Mouse (Mus musculus) layer of hippocampus, adult 18-20 months (tissue): ENCODE measurements around the gene Pam. TPM values are rescaled to one million over a fixed set of nuclear protein-coding genes. Genes with fewer than 3 reads are reported as not detected.
A peak's percentile ranks its signal among the peaks of the same experiment; 100 is the strongest.

Source experiments
- DNase-seq, 2 experiments: peaks; one replicate each; pipeline ENCODE4 v3.0.0; 2022; ENCODE audit warnings: low spot score in 2 of 2
- total RNA-seq, 2 experiments: library from RNA; stranded (reverse); gene quantifications; 2 replicates each; pipeline ENCODE4 v1.2.3; 2021

Gene Pam
- total RNA-seq, 2 experiments from 2014 or later = 188 to 199 TPM

- DNase-seq = no peak
Observed at GRCm38 (mm10) chr1:97843220-97843992, 252.0 kb downstream of the Pam start.

DNA sequence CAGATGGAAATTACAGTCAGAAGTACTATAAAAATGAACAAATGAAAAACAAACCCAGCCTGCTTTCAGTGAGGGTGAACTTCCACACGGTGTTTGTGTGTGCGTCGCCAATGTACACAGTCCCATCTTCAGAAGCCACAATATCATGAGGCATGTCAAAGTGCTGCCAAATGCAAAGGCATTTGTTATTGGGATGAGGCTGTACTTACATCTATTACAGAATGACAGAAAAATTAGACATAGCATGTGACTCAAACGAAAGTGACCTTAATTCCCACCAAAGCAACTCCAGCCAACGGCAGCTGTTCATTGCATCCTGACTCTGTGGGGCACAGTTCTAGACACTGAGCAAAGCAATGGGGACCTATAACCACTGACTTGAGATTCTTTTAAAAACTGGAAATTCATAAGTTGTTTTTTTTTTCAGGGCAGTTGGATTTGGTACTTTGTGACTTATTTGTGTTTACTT lies 261.1 kb downstream of the Pam start:
- DNase-seq = no peak

DNA sequence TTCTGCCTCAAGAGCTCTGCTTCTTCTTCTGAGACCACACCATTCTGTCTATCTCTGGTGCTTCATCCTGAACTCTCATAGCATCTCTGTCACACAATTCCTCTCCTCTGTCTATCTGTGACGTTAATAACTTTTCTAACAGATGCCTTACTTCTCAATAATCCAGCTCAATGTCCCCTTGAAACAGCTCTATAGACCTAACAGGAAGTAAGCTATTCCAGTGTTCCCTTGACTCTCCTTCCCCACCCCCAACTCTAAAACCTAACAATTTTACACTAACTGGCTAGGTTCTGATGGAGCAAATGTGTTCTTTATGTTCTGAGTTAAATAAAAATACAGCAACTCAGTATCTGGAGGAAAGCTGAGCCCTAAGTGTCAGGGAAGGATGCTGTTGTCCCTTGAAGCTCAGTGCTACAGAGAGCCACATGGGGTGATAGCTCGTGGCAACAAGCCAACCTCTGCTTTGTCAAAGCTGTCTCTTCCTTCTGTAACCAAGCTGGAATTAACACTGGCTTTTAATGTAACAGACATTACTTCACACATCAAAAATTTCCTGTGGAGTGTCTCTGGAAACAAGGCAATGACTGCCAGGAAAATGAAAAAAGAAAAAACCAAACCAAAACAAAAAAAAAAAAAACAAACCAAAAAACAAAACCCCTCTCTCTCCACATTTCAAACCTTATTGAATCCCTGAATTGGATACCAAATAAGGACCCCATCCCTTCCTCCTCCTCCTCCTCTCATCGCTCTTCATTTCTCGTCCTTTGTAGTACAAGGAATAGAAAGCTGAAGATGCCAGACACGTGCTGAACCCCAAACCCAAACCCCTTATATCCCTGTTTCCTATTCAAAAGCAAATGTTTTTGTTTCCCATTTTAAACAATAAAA lies 261.7 kb downstream of the Pam start:
- peak; percentile 19 to 60 for DNase-seq

DNA sequence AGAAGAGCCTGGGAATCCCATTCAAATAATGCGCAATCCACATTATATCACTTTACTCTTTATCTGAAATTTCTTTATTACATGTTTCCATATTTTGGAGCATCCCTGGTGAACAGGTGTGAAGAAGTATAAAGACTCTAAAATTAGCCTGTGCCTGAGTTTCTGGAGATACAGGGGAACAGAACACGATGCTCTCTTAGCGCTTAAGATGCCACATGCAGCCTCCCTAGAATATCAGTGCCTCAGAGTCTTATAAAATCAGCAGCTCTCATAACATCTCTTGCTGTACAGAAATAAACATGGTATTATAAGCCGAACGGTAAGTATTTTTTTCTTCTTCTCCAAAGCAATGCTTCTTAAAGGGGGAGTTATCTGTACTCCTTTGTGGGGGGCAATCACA lies 267.4 kb downstream of the Pam start:
- DNase-seq = no peak

DNA sequence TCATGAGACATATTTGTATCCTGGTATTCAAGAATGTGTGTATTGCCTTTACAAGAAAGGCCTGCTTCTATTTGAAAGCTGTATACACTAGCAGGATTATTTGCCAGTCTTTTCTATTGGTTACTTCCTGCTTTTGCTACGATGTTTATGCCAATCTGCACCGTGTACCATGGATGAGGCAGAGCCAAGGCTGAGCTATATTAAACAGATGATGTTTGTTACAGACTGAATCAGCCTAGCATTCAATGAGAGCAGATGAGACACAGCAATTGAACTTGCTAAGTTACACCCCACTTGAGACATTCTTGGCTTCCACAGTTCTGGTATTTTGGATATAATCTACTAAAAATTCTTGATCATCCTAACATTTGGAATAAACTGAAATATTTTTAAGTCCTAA lies 267.9 kb downstream of the Pam start:
- DNase-seq = peak in 1 of 2 experiments; percentile 59

DNA sequence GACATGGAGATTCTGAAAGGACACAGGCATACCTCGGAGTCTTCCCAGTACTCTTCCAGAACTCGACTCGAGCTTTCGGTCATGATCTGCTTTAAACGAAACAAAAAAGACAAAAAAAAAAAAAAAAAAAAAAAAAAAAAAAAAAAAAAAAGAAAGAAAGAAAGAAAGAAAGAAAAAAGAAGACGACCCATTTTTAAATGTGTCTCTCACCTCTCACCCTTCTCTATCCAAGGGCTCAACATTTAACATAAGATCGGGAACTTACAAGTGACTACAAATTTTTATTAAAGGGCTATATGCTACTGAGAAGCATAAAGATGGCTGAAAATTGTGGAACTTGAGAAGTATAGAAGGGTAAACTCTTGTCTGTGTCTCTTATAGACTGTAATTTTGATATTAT lies 272.5 kb downstream of the Pam start:
- no peak for DNase-seq

DNA sequence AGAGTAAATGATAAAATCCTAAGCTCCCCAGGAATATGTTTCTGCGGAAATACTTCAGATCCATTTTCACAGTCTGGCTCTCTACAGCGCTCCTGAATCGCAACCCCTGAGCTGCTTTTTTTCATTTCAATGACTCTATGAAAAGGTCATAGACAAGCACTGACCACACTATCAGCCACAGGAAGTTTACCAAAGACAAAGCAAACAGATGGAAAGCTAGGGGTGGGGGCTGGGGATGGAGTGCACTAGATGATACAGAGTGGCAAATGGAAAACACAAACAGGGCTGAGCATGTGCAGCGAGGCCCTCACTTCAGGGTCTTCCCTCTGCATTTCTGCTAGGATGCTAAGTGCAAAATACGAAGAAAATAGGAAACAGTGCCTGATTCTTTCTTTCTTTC lies 273.2 kb downstream of the Pam start:
- DNase-seq = no peak

- DNase-seq = no peak
Observed at GRCm38 (mm10) chr1:97821282-97821681, 274.2 kb downstream of the Pam start.

DNA sequence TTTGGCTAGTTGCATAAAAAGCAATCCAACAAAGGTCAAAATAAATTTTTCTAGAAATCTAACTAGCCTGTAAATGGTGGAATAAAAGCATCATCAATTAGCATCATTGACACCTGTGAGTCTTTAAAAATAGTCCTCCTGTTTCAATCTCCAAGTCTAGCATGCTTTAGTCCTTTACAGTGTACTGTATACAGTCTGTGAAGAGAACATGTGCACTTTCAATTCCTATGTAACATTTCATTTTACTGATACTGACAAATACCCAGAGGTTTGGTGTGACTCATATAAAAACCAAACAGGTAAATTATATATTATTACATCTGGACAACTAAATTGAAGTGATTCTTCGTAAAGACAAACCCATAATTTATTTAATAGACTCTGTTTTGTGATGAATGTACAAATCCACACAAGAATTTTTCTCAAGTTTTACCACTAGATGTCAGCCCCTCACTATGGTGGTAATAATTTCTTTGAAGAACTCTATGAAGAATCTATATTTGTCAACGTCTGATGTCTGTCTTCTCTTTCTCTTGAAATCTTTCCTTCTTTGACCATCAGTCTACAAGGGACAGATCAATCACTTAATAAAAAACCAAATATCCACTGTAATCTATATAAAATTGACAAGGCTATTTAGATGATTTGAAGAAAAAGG lies 286.1 kb downstream of the Pam start:
- DNase-seq = peak in 1 of 2 experiments; percentile 52

DNA sequence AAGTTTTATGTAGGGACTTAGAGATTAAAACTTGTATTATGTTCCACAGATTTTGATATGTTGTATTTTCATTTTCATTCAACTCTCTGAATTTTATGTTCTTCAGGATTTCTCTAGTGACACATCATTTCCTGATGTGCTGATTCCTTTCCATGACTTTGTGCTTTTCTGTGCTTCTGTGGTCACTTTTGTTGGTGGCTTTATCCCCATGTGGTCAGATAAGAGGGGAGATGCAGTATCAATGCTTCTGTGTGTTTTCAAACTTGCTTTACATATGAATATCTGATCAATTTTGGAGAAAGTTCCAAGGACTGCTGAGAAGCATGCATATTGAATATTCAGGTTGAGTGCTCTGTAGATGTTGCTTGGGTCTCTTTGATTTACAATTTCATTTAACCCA lies 290.9 kb downstream of the Pam start:
- no peak for DNase-seq

DNA sequence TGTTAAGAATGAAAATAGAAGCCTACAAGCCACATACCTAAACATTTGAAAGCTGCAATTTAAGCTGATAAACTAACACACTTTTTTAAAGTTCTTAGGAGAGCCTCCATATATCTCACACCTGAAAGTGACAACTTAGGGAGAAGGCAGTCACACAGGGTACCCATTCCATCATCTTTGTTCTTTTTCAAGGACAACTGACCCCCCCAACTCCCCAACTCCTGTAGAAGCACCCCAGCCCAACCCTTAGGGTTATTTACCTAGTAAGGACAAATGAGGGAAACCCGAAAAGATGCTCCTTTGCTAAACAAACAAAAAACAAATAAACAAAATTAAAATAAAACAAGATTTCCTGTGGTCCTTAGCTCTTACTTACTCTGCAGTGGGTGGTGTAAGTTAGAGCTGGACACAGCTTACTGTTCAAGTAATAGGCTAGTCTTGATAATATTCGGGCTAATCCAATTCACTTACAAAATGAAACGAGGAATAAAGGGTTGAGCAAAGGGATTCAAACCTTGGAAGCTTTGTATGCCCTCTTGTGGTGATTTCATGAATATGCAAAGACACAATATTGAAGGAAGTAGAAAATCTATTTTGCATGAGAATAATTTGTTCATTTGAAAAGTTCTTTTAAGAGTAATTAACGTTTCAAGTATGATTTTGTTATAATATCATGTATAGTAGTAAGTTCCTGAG lies 293.1 kb downstream of the Pam start:
- DNase-seq = peak in 1 of 2 experiments; percentile 7

DNA sequence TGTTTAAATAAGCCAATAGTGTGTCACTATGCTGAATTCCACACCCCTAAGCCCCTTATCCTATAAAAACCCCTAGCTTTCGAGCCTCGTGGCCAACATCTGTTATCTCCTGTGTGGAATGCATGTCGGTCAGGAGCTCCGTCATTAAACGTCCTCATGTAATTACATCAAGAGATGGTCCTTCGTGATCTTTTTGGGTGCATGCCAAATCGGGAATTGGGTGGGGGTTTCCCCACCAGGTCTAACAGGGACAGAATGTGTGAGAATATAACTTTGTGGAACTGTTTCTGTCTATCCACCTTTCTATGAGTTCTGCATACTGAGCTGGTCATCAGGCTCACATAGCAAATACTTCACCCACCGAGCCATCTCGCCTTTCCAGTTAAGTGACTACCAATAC lies 299.5 kb downstream of the Pam start:
- DNase-seq = no peak

- no peak for DNase-seq
Observed at GRCm38 (mm10) chr1:97794110-97794509, 301.3 kb downstream of the Pam start.

- DNase-seq = no peak
Observed at GRCm38 (mm10) chr1:97788490-97788889, 307.0 kb downstream of the Pam start.

DNA sequence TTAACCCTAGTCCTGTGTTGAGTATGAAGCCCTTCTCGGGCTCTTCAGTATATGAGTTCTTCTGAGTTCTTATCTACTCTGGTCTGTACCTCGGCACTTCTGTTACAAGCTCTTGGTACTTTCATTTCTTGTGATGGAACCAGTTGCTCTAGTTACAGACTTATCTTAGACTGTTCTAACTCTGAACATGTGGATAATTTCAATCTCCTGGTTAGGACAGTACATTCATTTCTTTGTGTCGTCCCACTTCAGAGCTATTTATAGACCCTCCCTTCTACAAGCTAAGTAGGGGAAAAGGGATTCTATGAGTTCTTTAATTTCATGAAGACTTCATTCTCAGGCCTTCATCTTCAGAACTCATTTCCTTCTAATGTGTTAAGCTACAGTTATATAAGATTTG lies 307.8 kb downstream of the Pam start:
- no peak for DNase-seq

DNA sequence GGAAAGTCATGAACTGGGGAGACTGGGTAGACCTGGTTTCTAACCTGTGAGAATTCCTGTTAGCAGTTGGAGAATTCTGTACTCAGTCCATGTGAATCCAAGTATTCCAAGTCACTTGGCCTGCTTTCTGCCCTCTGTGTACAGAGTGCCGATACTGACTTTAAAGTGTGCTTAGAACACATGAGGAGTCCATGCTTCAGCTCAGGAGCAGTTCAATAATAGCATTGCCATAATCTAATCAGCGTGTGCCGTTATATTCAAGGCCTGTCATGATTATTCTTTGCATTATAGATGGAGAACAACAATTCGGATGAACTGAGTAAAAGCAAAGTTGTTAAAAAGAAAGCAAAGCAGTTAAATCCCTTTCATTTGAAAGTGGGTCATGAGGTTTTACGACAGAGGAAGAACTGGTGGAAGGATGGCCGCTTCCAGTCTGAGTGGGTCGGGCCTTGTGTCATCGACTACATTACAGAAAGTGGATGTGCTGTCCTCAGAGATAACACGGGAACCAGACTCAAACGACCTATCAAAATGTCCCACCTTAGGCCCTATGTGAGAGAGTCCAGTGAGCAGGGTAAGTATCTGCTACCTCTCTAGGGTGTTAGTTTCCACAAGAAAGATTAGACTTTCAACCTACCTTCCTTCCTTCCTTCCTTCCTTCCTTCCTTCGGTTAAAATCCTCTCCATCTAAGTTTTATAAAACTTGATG lies 309.6 kb downstream of the Pam start:
- no peak for DNase-seq

GRCm38 (mm10) chr1:97784928-97785327 lies 310.5 kb downstream of the Pam start:
- DNase-seq = no peak

DNA sequence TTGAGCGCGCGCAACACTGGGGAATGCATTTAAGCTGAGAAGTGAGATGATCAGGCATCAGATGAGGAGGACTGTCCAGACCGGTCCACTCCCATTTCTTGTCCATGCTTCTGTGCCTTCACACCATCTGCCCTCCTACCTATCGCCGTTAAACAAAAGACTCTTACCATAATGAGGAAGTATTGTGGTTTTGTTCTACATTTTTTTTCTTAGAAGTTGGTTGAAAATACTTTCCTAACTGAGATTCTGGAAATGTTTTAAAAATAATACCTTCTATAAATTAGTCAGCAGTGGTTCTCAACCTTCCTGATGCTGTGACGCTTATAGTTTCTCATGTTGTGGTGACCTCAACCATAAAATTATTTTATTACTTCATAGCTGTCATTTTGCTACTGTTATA lies 313.8 kb downstream of the Pam start:
- DNase-seq = no peak

DNA sequence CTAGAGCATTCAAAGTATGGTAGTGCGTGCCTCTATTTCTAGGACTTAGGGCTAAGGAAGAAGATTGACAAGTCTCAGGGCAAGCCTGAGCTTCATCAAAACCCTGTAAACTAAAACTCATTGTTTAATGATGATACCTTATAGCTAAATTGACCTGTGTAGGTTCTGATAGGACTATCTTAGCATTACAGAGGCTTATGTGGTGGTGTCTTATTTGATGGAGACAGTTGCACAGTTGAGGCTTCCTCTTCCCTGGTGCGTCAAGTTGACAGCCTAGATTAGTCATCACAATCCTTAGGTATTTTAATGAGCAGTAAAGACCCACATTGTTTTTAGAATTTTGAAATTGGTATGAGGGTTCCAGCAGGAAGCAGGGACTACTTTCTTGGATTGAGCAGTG lies 321.5 kb downstream of the Pam start:
- no peak for DNase-seq

GRCm38 (mm10) chr1:97773362-97773761 lies 322.1 kb downstream of the Pam start:
- DNase-seq = no peak

- no peak for DNase-seq
Observed at GRCm38 (mm10) chr1:97771727-97772126, 323.7 kb downstream of the Pam start.
